Mouse (Mus musculus) layer of hippocampus, adult 2 months (tissue): ENCODE results near the gene Usp49. TPM values are rescaled to one million over a fixed set of nuclear protein-coding genes. Genes with fewer than 3 reads are reported as not detected.

Experiments used
- DNase-seq, 2 experiments: peaks; one replicate each; pipeline ENCODE4 v3.0.0; 2022; ENCODE audit warnings: low spot score in 2 of 2
- H3K27ac ChIP-seq: fragments of 200-600 bp; 2 replicates; pipeline ENCODE4 v1.8.1; 2022
- H3K4me3 ChIP-seq: fragments of 200-600 bp; 2 replicates; pipeline ENCODE4 v1.8.1; 2022; ENCODE audit warnings: mild to moderate bottlenecking
- CTCF ChIP-seq: fragments of 200-600 bp; conservative IDR thresholded peaks from 2 replicates; pipeline ENCODE4 v1.8.1; 2022; ENCODE audit warnings: antibody characterized with exemption, mild to moderate bottlenecking, moderate library complexity
- long read RNA-seq, 2 experiments: library from polyadenylated mRNA; stranded (forward); transcript quantifications; one replicate each; pipeline ENCODE4 v2.0.0; 2021; ENCODE audit warnings: borderline mapping rate in 2 of 2
- total RNA-seq, 2 experiments: library from RNA; stranded (reverse); gene quantifications; 2 replicates each; pipeline ENCODE4 v1.2.3; 2021

The Usp49 gene
- 10 to 100 TPM; 11.5 to 12.3 TPM for total RNA-seq
- long read RNA-seq, experiment 1, partial matches to known transcripts = 0 of 2 reads
- long read RNA-seq, experiment 1, other reads (novel, unspliced or antisense) = 2 of 2 reads
- long read RNA-seq, experiment 2, partial matches to known transcripts = 0 of 6 reads
- long read RNA-seq, experiment 2, other reads (novel, unspliced or antisense) = 6 of 6 reads

DNA sequence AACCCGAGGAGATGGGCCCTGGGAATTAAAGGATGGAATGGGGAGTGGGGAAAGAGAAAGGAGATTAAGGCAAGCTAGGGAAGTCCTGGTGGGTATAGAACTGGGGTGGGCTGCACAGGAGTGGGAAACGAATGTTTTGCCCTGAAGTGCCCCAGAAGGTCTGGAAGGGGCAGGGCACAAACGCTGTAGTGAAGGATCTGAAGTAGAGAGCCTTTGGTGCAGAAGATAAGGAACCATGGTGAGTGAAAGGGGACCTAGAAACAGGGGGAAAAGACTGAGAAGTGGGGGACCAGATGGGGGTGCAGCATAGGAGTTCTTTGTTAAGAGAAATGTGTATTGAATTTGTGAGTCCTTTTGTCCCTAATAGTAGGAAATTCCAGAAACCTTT is at the start of gene Usp49:
Gene Usp49 (plus strand): TSS at position 13 of the 388 bp plus-strand sequence.
- no peak for TF ChIP-seq CTCF
- Histone ChIP-seq H3K27ac (peak within 1 kb of the TSS; percentile 92), H3K4me3 (peak within 1 kb of the TSS; percentile 92)
- DNase-seq = no peak

DNA sequence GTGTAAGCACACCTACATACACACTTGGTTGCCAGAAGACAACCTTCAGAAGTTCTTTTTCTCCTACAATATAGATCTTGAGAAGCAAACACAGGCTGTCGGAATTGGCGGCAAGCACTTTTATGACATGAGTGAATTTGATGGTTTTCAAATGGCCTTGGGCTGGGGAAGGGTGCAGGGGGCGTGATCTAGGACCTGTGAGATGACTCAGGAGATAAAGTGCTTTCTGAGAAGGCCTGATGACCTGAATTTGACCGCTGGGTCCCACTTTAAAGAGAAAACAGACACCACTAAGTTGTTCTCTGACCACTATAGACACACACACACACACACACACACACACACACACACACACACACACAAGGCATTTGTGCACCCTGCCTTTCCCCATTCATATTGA is 49.5 kb upstream of the Usp49 start:
- TF ChIP-seq CTCF = no peak
- no peak for DNase-seq
- Histone ChIP-seq H3K4me3 (no peak overlapping the region), H3K27ac (no peak overlapping the region)

GRCm38 (mm10) chr17:47588517-47588916 is 42.0 kb upstream of the Usp49 start:
- no peak for TF ChIP-seq CTCF
- Histone ChIP-seq H3K27ac (no peak overlapping the region), H3K4me3 (no peak overlapping the region)
- no peak for DNase-seq

DNA sequence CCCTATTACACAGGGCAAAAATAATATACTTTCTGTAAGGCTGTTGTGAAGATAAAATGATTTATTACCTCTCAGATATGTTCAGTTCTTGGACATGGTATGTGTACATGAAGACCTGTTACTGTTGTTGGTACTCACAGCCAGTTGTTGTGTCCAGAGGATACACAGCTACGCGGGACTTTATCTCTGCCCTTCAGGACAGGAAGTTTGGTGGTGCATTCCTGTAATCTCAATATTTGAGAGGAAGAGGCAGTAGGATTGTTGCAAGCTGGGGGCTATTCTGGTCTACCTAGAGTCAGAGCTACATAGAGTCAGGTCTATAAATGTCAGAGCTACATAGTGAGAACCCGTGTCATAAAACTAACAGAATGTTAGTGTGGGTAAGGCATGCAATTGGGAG is 39.4 kb upstream of the Usp49 start:
- no peak for DNase-seq
- TF ChIP-seq CTCF = no peak
- H3K4me3 ChIP-seq = no peak overlapping the region

GRCm38 (mm10) chr17:47593215-47593853 is 37.2 kb upstream of the Usp49 start:
- Histone ChIP-seq H3K4me3 (peak overlapping the region; percentile 87), H3K27ac (peak overlapping the region; percentile 85)
- no peak for TF ChIP-seq CTCF
- DNase-seq = peak; percentile 88

More for the DNA sequence above, 39.4 kb upstream of the Usp49 start:
- H3K27ac ChIP-seq = no peak overlapping the region

- DNase-seq = no peak
- Histone ChIP-seq H3K27ac (peak overlapping the region; percentile 85), H3K4me3 (peak overlapping the region; percentile 87)
- no peak for TF ChIP-seq CTCF
Observed at GRCm38 (mm10) chr17:47593854-47594182, 36.7 kb upstream of the Usp49 start.

DNA sequence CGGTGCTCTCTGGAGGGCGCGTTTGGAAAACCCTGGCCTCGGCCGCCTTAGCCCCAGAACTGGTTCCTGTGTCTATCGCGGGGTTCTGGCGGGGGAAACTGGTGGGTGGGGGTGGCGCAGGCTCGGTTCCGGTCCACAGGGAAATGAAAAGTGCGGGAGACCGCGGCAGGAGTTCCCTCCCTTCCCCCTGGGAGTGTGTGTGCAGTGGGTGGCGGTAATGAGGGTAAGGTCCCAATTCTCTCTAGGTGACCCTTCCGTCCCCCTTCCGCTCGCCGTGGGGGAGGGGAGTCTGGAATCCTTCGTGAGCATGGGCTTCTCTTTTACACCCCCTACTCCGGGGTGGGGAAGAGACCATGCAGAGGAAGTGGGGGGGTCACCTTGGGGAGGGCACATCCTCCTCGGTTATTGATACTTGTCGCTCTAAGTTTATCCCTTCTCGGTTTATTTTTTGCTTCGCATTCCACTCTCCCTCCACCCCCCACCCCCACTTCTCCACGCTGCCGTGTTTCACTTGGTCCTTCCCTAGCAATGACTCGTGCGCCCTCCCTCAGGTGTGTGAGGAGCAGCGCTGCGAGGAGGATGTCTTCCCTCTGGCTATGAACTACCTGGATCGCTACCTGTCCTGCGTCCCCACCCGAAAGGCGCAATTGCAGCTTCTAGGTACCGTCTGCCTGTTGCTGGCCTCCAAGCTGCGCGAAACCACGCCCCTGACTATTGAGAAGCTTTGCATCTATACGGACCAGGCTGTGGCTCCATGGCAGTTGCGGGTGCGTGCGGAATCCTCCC is 36.1 kb upstream of the Usp49 start:
- H3K4me3 ChIP-seq = peak overlapping the region; percentile 87
- H3K27ac ChIP-seq = peak overlapping the region; percentile 85
- DNase-seq = no peak
- TF ChIP-seq CTCF = no peak

- TF ChIP-seq CTCF = no peak
- DNase-seq = no peak
- Histone ChIP-seq H3K27ac (peak overlapping the region; percentile 61; the same call in 1 of the 2 replicates), H3K4me3 (peak overlapping the region; percentile 87)
Observed at GRCm38 (mm10) chr17:47594969-47595247, 35.6 kb upstream of the Usp49 start.

- TF ChIP-seq CTCF = no peak
- no peak for DNase-seq
- Histone ChIP-seq H3K4me3 (peak overlapping the region; percentile 87), H3K27ac (peak overlapping the region; percentile 61; the same call in 1 of the 2 replicates)
Observed at GRCm38 (mm10) chr17:47595248-47596161, 35.0 kb upstream of the Usp49 start.

DNA sequence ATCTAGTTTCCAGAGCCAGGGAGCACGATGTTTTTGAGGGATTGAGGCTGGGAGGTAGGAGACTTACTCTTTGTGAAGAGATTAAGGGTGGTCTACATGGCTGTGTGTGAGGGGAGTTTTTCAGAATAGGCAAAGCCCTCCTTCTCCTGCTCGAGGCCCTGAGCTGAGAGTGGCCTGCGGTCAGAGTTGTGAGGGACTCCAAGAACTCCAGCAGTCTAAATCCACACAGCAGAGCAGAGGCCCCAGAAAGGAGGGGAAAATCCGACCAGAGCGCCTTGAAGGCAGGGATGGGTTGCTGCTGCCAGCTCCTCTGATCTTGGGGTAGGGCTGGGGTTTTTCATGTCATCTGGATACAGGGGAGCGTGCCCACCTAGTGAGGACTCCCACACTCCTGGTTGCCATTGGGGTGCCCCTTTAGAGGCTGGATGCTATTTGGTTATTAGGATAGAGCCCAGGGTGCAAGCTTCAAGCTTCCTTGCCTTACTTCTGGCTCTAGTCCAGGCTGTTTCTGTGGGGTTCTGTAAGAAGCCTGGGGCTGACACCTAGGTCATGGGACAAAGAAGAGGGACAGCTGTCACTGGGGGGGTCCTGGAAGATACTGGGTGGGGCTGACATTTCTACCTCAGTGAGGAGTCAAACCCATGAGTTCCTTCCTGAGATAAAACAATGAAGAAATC is 34.2 kb upstream of the Usp49 start:
- TF ChIP-seq CTCF = no peak
- no peak overlapping the region for H3K4me3 ChIP-seq
- DNase-seq = no peak

DNA sequence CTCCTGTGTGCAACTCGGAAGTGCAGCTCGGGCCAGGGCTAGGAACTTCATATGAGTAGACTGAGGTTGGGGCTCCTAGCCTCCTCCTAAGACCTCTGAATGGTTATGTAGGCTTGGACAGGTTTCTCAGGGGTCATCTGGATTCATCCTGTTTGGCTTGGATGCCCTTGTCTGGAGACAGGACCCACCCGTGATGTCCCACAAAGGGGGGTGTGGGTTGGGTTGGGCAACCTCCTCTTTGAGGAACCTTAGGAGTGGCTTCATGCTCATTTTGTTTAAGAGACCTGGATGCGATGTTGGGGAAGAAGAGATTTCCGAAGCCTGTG is 33.7 kb upstream of the Usp49 start:
- no peak overlapping the region for H3K27ac ChIP-seq

More for the DNA sequence above, 34.2 kb upstream of the Usp49 start:
- H3K27ac ChIP-seq = peak overlapping the region; percentile 61; the same call in 1 of the 2 replicates

GRCm38 (mm10) chr17:47597261-47597660 is 33.2 kb upstream of the Usp49 start:
- Histone ChIP-seq H3K4me3 (no peak overlapping the region), H3K27ac (no peak overlapping the region)
- DNase-seq = no peak
- TF ChIP-seq CTCF = no peak

More for the DNA sequence above, 33.7 kb upstream of the Usp49 start:
- no peak for TF ChIP-seq CTCF
- H3K4me3 ChIP-seq = no peak overlapping the region
- DNase-seq = no peak
